Mouse (Mus musculus) layer of hippocampus, postnatal 36 days (tissue): ENCODE results near the gene B3gnt3. TPM values are rescaled to one million over a fixed set of nuclear protein-coding genes. Genes with fewer than 3 reads are reported as not detected.
A peak's percentile ranks its signal among the peaks of the same experiment; 100 is the strongest.
"Not testable (repeated sequence)": the region's sequence is repeated elsewhere in the genome, so short reads cannot be mapped to it uniquely, and the experiment has no call there.

Experiments
- DNase-seq, 2 experiments: peaks; one replicate each; pipeline ENCODE4 v3.0.0; 2022
- total RNA-seq, 2 experiments: library from RNA; stranded (reverse); gene quantifications; 2 replicates each; pipeline ENCODE4 v1.2.3; 2021

Gene B3gnt3
- under 1 TPM; 0.40 to 0.91 TPM for total RNA-seq

DNA sequence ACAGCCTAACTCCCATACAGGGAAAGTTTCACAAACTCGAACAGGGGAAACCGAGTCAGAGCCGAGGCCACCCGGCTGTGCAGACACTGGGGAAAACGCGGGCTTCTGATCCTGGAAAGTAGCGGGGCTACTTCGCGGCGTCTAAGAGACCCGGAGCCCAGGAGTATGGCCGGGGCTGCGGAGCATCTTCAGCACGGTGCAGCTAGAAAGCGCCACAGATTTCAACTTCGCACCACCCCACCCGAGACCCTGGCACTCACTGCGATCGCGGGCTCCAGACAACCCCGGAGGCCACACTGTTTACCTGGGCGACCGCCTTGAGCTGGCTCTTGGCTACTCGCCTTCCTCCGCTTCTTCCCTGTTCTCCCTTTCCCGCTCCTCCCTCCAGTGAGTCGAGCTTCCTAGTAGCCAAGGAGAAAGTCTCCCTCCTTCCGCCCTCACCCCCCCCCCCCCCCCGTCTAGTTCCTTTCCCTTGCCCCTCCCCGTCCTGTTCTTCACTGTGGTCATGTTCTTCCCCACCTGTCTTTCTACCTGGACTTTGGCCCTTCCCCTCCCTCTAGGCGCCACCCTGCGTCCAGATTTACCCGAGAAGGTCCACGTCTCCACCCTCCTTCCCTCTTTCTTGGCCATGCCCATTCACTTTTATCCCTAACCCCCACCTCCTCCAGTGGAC lies at the start of gene B3gnt3:
TSS of gene B3gnt3 (minus strand) at position 376 of the 673 bp plus-strand sequence.
- DNase-seq: no peak

DNA sequence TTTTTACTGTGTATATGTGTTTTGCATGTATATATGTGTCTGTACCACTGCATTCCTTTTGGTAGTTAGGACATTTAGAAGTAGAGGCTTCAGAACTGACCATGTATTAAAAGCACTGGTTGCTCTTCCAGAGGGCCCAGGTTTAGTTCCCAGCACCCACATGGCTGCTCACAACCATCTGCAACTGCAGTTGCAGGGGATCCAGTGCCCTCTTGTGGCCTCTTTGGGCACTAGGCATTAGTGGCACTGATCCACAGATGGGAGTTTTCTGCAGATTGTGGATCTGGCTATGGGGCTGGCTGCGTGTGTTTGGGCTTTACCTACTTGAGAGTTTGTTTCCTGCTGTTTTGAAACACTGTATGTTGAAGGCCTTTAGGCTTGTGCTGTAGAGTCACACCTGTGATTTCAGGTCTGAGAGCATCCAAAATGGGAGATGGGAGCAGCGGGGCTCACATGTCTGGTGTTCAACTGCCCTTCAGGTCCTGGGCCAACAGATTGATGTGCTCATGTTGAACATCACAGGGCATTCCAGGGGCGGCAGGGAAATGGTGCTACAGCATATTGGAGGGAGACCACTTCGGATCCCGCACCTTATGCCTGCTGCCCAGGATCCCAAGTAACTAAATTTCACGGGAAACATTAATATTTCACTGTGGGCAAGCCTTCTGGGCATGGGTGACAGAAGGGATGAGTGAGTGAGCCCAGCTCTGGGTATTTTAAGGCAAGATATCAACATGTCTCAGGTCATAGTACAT lies 47.9 kb upstream of the B3gnt3 start:
- DNase-seq: not testable (repeated sequence)

DNA sequence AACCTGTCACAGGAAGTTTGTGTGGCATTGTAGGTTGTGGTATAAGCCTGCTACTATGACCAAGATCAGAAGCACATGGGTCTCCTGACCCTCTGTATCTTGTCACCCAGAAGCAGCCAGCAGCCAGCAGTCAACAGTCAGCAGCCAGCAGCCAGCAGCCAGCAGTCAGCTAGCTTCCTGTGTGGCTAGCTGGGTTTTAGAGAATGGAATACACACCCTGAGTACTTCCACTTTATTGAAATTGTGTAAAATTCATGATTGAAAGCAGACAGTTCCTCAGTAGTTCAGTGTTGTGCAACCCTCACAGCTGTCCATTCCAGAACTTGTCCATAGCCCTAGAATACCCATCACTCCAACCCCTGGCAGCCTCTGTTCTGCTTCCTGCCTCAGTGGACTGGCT lies 45.5 kb upstream of the B3gnt3 start:
- not testable (repeated sequence) for DNase-seq

DNA sequence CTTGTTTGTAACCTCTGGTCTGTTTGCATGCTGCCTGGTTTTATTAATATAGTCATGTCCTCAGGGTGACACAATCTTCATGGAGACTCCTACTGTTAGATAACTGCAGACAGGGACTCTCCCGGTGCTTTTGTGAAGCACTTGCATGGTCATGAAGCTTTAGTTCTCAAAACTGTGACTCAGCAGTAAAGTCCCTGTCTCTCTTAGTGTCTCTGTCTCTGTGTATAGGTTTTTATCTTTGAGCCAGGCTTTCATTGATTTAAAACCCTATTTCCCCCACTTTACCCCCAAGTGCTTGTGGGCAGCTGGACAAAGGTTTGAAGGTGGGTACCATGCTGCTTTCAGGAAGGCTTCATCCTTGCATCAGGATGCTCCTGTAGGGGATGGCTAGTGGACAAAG lies 43.7 kb upstream of the B3gnt3 start:
- no peak for DNase-seq

DNA sequence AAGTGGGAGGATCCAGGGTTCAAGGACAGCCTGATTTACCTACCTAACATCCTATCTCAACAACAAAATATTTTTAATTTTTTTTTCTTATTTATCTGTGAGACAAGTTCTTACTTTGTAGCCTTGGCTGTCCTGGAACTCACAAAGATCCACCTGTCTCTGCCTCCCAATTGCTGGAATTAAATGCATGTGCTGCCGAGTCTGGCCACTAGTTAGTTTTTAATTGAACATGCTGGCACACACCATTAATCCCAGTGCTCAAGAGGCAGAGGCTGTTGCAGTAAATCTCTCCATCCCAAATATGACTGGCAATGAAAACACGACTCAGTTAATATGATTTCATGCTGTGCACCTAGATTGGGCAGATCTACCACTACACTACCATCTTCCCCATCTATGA lies 41.2 kb upstream of the B3gnt3 start:
- no peak for DNase-seq

DNA sequence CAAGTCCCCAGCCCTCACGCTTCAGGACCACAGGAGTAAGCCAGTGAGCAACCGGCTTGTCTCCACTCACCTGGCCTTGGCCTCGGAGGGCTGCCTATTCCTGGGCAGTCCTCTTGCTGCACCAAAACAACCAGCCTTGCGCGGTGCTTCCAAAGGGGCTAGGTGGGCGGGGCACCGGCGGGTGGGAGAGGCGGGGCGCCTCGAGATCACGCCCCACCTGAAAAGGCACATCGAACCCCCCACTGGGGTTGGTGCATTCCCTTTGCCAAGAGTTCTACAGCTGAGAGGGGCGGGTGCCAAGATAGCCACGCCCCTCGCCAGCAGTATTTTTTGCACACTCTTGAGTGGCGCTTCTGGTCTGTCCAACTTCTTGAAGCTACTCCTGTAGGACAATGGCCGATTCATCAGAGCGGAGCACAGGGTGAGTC lies 40.1 kb upstream of the B3gnt3 start:
- no peak for DNase-seq

DNA sequence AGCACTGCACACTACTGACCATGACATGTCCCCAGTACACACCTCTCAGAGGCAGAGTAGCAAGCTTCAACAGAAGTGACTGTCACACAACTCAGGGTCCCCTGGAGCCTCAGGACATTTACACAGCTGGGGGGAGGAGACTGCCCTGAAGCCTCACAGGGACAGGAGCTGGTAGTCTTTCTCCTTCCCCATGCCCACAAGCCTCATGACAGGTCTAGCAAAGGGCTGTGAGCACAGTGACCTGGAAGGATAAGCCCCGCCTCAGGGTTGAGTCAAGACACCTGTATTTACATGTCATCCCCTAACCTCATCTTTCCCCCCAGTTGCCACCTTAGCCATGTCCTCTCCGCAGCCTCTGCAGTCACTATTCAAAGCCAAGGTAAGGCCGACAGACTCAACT lies 39.6 kb upstream of the B3gnt3 start:
- DNase-seq: no peak

DNA sequence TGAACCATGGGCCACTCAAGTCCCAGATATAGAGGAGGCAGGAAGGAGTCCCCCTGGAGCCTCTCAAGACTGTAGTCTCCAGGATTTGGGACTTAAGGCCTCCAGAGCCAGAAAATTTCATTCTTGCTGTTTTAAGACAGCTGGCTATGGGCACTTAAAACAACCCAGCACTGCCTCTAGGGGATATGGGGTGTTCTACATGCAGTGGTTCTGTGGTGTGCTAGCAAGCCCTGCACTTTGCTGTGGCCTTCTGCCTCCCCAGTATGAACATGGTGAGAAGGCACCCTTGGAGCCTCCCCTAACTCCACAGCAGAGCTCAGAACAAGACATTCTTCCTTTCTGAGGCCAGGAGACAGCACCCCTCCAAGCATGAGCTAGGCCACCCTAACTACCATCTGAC lies 36.7 kb upstream of the B3gnt3 start:
- not testable (repeated sequence) for DNase-seq

DNA sequence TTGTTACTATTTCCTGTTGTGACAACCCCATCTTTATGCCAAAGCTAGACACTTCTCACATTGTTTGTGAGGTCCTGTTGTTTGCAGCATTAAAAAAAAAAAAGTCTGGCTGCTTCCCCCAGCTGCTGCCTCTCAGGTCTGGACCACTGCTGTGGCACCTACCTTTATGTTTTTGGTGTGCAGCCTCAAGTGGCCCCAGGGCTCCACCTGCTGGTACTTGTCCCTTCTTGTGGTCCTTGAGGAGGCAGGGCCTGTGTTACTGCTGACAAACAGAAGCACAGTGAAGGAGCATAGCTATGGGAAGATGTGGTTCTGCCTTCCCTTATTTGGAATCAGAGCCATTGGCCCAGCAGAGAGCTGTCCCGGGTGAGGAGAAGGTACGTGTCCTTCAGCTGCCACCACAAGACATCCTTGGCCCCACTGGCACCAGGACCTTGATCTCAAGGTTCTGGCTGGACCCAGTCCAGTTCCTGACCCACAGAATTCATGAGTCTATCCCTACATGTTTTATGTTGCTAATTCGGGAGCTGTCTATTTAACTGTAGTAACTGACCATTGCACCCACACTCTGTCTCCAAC lies 30.2 kb upstream of the B3gnt3 start:
- no peak for DNase-seq

DNA sequence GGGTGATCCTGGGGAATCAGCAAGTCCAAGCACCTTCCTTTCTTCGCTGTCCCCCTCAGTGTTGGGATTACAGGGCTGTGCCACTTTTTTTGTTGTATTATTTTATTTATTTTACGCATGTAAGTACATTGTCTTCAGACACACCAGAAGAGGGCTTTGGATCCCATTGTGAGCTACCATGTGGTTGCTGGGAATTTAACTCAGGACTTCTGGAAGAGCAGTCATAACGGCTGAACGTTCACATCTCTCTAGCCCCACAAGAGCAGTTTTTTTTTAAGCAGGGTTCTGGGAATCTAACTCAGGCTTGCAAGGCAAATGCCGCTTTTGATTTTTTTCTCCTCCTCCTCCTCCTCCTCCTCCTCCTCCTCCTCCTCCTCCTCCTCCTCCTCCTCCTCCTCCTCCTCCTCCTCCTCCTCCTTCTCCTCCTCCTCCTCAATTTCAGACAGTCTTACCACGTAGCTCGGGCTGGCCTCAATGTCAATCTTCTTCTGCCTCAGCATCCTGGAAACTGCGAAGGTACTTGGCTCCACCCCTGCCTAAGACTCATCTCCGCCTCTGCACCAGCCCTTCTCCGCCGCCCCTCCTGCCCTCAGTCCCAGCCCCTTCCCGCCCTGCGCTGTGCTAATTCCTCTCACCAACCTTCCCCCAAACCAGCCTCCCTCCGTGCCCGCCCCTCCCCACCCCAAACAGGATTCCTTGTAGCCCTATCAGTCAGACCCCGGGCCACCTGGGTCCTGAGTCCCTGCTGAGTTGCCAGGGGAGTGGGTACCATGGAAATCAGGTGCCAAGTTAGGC lies 27.4 kb upstream of the B3gnt3 start:
- DNase-seq: no peak

DNA sequence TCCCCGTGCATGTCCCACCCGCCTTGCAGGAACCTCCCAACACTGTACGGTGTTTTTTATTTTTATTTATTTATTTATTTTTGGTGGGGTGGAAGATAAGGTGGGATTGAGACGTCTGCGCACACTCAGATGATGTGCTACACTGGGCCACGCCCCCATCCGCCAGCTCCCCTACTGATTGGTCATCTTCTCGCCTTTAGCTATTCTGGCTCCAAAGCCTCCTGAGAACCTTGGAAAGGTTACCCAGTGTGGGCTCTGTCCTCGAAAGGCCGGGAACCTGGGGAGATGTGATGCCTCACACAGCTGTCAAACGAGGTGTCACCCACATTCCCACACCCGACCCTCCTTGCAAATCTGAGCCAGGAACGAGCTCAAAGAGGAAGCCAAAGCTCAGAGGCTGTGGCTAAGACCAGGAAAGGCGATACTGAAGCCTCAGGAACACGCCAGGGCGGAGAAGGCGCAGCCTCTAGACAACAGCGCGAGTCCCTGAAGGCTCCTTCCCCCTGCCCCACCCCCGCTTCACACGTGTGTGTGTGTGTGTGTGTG lies 26.7 kb upstream of the B3gnt3 start:
- no peak for DNase-seq

DNA sequence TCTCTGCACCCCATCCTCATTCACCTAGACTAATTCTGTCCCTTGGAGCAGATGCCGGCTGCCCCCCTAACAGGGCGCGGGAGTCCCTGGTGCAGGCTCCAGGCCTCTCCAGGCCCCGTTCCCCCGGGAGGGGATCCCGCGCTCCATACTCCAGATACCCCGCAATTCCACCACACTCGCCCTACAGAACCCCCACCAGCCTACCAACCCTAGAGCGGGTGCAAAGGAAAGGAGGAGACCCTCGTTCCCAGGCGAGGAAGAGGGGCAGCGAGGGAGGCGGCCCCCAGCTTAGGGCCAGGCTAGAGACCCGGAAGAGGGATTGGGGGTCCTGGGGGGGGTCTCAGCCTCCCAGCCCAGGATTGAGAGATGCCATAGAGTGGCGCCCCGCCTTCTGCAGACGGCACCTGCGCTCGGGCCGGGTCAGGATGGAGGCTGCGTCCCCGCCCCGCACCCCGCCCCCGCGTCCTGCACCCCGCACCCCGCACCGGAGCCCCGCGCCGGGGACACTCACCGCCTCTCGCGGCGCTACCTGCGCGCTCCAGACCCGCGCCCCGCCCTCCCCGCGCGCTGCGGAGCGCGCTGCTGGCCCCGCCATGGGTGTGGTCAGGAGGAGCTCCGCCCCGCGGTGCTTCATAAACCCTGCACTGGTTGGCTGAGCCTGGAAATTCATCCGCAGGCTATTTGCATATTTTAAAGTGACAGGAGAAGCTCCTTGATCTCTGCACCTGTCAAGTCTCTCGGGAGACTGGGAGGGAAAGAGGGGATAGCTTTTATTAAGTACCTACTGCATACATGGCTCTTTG lies 23.7 kb upstream of the B3gnt3 start, which contains the start of gene Fcho1:
TSS of gene Fcho1 (minus strand) at position 595 of the 803 bp plus-strand sequence.
- DNase-seq: peak; percentile 77 to 79

DNA sequence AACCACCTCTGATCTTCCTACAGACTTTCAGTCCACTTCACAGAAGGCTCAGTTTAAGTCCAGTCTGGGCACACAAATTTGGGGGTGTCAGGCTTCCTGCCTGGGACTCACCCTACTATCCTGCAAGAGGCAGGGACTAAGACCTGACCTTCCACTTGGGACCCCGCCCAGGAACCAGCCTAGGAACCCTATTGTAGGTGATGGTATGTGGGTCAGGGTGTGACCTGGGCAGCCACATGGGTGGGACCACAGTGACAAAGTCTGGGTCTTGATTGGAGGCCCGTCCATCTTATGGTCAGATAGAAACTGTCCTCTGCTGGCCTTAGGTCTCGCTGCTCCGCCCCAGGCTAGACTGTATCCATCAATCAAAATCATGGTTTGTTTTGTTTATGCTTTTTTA lies 22.8 kb upstream of the B3gnt3 start:
- DNase-seq: no peak

DNA sequence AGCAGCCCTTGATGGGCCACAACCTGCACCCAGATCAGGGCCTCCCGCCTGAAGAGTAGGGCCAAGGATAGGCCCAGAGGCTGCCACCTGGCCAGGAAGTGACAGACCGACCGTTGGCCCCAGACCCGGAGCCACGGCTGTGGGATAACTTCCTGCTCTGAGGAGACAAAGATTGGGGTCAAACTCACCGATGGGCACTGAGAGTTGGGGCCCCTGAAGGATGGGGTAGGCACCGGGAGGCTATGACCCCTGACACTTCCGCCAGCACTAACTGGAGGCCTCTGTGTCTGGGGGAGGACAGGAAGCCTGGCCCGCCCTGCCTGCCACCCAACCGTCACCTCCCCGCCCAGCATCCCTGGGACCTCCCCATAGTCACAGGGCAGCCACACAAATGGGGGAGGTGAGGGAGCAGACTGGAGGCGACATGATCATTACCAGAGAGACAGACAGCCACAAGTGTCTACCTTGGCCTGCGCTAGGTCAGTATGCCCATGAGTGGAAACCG lies 21.5 kb upstream of the B3gnt3 start:
- DNase-seq: no peak

DNA sequence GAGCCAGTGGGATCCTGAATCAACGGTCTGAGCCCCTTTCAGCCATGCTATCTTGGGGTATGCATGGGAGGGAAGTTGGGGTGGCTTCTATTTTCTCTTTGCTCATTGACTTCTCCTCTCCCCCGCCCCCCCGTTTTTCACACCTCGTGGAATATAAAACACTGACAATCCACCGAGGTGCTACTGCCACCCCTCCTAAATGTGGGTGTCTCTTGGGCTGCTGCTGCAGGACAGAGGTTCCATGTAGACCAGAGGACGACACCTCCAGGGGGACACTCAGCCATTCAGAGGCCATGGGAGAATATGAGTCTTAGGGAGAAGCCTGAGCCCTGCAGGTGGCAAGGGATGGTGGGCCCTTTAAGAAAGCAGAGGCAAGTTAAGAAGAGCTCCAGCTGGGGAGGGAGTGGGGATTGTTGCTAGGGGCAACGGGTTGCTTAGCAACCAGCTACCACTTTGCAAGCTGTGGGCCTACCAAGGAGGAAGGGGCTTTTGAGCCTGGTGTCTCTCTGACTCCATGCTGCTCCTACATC lies 18.4 kb upstream of the B3gnt3 start:
- DNase-seq: peak; percentile 70 to 76

DNA sequence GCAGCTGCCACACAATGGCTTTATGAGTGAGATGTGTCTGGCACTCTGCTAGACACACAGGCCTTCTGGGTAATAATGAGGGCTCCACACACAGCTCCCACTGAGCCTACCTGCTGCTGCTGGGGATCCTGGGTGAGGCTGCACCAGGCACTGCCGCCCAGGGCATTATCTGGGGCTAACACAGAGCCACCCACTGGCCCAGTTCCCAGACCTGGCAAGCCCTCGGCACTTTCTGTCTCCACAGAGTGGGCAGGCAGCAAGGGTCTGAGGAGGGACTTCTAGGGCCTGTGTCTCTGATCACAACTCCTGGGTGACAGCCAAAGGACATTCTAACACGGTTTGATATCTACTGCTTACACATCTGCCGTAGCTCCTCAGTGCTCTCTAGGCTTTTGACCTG lies 17.6 kb upstream of the B3gnt3 start:
- peak in 1 of 2 experiments; percentile 67 for DNase-seq

DNA sequence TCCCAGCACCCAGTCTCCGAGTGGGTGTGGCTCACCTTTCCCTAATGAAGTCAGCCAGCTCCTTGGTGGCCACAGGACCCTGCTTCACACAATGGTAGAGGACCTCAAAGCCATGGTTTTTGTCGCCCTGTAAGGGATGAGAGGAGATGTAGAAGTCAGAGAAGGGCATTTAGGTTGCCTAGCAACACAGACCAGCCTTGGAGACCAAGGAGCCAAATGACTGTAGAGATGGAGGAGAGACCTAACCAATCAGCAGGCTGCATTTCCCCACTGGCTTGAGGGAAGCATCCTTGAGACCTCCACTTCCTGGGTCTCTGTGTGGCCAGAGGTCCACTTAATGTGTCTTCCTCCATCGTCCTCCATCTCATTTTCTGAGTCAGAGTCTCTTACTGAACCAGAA lies 16.7 kb upstream of the B3gnt3 start:
- DNase-seq: no peak

DNA sequence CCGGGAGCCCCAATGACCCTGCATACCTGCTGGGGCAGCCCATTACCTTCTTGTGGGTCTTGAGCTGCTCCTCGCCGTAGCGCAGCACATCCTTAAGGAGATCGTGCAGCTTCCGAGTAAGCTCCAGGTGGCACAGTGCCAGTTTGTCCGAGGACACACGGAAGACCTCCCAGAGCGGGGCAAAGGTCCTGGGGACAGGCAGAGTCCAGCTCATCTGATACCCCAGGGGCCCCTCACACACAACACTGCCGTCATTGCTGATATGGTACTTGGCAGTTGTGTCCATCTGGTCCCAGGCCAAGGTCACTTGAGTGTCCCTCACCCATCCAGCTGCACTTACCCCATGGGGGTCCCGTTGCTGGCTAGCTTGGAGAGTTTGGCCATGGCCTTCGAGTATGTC lies 15.5 kb upstream of the B3gnt3 start:
- no peak for DNase-seq

DNA sequence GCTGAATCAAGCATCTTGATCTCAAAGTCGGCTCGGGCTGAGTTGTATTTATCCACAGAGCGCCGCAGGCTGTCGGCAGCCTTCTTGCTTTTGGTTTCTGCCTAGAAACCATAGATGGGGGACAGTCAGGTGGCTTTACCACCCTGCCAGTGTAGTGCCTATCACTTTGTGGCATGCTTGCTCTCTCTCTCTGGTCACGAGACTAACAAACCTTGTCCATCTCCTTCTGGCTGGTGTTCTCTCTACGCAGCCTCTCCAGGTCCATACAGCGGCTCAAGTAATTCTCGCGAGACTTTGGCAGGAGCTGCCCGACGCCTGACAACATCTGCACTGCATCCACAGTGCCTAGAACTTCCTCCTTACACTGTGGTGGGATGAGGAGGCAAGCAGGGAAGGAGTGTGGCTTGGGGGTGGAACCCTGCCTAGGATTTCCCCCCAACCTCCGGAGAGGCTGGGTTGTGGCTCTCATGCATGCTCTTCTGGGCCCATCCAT lies 15.0 kb upstream of the B3gnt3 start:
- DNase-seq: no peak

DNA sequence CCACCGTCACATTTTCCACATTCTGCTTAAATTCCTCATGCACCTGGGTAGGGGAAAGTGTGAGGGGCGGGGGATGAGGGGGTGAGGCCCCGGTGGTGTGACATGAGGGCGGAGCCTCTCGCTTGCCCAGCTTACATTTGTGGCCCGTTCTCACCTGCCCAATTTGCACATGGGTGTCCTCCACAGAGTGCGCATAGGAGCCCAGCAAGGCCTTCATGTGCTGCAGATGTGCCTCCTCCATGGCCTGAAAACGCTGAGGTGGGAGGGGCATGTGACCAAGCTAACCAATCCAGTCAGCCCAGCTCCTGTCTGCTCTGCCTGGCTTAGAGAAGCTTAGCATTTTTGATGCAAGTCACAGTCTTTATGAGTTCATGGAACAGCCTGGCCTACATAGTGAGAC lies 13.9 kb upstream of the B3gnt3 start:
- no peak for DNase-seq

DNA sequence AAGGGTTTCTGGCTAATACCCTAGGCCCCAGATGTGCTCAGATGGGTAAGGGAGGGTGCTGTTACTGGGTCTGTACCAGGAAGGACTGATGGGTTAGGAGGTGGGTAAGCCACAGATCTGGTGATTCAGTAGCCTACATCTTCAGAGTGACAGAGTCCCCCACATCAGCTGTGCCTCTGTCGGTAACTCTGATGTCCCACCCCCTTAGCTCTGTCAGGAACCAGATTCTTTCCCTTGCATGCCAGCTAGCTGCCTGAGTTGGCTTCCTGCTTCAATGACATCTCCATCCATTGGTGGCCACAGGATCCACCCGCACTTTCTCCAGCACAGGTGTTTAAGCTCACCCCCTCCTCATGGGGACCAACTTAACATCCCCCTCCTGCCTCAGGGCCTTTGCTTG lies 10.0 kb upstream of the B3gnt3 start:
- DNase-seq: no peak
